Mouse (Mus musculus): ENCODE data around the gene Gpr108.

DNA sequence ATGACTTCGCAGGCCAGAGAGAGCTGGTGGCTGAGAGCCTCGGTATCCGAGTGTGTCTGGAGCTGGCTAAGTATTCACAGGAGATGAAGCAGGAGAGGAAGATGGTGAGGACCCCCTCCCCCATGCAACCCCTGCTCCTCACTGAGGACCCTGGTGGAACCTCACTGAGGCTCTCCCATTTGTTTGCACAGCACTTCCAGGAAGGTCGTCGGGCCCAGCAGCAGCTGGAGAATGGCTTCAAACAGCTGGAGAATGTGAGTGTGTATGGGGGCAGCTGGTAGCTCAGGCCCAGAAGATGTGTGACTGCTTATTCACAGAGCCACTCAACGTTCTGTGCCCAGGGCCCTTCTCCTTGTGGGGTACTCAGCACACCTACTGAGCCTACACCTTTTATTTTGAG, 5.1 kb upstream of the Gpr108 start:
- TF ChIP-seq CTCF (IDR thresholded peaks at IDR 0.05; ENCODE audit: low read depth, low read length) (no peak), POLR2A (IDR thresholded peaks at IDR 0.05; ENCODE audit: borderline replicate concordance, low read depth, low read length) (no peak)
